Mouse (Mus musculus) right cerebral cortex, postnatal 4 days (tissue): Measurements from ENCODE around the gene Anks1b.
A peak's percentile ranks its signal among the peaks of the same experiment; 100 is the strongest.

Experiments used
- DNase-seq: peaks from one replicate; pipeline ENCODE4 v3.0.0-alpha.2; 2022

The Anks1b gene

DNA sequence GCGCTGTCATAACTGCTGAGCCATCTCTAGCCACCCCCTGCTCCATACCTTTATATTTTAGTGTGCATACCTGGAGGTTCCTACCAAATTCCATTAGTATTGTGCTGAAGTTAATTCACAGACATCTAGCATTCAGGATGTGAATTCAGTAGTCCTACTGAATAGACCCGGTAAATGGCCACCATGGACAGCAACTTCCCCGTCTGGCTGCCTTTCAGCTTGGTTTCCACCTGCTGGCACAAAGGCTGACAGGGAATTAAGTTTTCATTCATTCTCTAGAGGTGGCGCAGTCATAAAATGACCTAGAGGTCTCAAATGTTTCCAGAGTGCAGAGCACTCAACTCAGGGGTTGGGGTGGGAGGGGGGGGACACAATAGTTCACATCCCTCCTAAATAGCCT is 953.6 kb downstream of the Anks1b start:
- no peak for DNase-seq

DNA sequence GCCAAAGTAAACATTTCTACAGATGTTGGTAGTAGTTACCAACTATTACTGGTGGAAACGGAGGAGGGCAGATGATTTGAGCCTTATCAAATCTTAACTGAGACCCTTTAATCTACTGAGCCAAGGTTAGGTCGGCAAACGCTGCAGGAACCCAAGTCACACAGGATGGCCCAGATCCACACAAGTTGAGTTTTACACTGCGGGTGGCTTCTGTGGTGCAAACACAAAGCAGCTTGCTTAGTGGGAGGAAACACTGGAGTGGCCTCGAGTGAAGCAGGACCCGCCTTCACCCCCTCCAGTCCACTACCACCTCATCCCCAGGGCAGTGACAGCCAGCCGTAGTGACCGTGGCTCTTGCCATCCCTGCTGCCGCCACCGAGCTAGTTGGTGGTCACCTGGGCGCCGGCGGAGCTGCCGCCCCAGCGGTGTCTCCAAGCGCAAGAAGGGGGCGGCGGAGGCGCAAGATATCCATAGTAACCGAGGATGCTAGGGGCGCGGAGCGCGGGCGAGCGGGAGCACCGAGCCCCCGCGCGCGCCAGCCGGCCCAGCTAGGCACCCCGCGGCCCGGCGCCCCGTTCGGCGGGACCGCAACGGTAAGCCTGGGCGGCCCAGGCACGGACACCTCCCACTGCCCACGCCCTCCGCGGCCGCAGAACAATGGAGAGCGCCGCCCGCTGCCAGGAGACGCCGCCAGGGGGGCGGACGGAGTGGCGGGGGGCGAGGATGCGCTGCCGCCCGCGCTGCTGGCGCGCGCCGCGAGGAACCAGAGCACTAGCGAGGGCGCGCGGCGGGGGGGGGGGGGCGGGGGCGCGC is 955.5 kb downstream of the Anks1b start:
- peak; percentile 72 for DNase-seq

DNA sequence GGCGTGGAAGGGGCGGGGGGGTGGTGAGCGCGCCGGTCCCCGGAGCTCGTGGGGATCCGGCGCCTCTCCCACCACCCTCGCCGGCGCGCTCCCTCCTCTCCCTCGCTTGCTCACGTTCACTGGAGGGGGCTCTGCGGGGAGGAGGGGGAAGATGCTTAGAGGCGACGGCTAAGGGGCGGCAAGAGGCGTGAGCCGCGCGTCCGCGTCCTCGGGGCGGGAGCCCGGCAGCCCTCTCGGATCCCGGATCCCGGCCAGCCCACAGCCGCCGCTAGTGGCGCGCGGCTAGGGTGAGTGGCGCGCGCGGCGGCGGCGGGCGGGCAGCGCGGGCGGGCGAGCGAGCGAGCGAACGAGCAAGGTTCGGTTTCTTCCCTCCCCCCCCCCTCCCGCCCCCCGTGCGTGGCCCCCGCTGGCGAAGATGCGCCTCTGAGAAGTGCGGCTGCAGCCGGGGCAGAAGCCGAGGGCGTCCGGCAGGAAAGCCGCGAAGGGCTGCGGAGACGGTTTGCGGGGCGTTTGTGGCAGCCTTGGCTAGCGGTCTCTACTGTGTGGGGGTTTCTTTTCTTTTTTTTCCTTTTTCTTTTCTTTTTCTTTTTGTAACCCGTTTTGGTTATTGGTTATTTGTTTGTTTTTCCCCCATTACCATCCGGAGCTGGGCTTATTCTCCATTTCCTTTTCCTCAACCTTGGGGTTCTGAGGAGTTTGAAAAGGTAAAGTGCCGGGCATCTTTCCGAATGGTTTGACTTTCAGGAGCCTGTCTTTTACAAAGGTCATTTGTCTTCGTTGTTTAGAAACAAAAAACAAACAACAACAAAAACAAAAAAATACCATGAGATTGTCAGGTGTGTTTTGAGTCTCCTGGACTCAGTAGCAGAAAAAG is 956.3 kb downstream of the Anks1b start:
- DNase-seq = peak; percentile 68

DNA sequence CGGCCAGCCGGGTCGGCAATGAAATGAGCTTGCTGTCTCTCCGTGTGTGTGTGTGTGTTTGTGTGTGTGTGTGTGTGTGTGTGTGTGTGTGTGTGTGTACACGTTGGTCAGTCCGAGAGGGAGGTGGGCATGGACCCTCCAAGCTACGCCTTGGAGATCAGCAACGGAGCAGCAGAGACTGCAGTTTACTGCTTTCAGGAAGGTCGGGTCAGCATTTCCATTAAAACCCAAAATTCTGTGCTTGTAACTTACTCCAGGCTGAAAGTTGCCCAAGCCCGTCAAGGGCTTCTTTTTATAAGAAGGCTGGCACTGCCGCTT is 956.9 kb downstream of the Anks1b start:
- DNase-seq = no peak

DNA sequence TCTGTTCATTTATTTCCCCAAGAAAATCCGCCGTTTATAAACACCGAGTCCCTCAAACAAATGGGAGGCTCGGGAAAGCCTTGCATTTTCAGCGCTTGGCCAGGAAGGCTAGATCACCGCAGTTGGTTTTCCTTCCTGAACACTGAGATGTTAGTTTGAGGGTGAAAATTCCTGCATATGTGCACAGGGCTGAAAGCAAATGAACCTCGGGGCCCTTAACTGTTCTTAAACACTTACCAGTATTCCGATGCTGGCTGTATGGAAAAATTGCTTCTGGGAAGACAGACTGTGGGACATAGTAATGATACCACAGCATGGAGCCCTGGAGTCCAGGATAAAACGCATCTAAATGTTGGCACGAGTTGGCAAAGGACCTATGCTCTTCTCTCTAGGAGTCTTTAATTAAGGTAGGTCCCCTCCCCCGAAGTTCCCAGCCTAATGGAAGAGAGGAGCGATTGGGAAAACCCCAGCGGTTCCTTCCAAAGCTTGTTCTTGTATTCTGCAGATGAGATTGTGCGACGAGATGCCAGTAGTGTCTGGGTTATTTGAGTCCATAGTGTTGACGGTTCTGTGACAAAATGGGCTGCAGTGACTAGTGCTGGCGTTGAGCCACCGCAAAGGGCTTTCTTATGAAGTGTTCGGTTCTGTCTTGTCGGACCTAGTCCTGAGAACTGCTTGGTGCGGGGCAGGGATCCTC is 957.4 kb downstream of the Anks1b start:
- DNase-seq = peak; percentile 28

DNA sequence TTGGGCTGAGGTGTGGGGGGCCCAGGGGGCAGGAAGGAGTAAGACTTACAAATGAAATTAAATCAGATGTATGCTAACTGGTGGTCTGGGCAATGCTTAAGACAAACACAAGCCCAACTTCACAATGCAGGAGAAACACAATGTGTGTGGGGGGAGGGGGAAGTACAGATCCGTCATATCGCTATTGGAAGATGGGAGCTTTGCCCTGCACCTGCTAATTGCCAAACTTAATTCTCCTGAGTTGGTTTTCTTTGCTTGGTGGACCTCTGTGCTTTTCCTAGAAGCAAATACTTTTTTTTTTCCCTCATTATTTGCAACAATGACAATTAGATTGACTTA is 957.9 kb downstream of the Anks1b start:
- no peak for DNase-seq

DNA sequence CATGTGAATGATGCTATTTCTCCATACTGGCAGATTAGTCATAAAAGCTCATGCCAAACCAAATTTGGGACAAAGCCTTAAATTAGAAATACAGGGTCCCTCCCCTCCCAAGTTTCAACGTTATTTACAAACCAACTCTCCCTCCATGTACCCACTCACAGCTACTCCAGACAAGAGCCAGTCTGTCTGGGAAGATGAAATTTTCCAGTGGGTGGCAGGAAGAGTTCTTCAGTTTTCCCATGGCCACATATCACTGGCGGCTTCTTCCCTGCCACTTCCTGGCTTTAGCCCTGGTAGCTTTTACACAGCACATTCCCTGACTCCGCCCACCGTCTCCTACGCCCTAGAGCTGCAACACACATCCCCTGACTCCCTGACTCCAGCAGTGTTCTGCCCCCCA is 961.0 kb downstream of the Anks1b start:
- DNase-seq = no peak

DNA sequence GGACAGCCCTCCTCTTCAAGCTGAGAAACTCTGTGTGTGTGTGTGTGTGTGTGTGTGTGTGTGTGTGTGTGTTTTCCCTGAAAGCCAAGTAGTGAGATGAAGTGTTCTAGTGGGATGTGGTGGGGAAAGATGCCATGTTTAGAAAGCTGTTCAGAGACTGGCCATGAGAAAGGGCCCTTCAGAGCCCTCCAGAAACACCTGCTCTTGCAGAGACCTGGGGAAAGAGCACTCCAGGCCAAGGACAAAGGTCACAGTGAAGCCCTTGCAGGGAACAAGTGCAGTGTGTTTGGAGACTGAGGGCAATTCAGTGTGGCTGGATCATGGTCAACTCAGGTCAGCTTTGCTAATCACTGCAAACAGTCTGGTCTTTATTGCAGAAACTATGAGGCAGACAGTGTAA is 961.9 kb downstream of the Anks1b start:
- no peak for DNase-seq

DNA sequence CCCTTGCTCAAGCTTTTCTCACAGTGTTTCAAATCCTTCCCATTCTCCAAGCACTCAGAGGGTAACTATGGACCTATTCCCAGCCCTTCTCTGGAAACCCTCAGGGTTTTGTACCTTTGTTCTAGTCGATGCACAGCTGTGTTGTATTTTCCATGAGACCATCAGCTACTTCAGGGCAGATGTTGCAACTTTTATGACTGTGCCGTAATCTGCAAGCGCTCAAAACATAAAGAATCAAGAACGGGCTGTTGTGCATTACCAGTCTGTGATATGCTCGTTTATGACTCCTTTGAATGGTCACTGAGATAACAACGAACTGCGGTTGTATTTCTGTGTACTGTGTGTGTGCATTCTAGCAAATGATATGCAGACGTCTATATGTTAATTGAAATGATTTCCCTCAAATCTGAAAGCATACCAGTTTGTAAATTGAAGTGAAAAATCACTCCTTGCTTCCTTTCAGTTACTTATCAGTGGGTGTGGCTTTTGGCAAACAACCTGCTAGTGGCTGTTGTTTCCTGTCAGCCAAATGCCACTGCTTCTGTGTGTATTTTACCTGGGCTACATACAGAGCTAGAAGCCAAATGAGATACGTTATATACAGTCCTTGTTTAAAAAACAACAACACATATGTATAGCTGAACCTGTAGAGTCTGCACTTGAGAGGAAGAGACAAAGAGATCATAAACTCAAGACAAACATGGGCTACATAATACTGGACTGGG is 966.5 kb downstream of the Anks1b start:
- DNase-seq = no peak

DNA sequence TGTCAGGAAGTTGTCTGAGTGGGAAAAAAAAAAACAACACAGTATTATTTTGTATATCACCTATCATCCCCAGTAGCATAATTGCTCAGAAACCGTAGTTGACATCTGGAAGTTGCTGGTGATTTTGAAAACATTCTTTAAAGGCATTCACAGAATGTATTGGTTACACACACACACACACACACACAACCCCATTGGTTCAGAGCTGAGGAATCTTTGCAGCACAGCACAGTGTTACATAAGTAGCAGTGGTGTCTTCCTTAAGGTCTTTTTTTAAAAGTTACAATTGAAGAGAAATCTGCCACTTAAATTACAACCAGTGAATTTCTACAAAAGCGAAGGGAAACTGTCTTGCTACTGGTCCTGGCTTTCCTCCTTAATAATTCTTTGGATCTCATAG is 969.1 kb downstream of the Anks1b start:
- no peak for DNase-seq

DNA sequence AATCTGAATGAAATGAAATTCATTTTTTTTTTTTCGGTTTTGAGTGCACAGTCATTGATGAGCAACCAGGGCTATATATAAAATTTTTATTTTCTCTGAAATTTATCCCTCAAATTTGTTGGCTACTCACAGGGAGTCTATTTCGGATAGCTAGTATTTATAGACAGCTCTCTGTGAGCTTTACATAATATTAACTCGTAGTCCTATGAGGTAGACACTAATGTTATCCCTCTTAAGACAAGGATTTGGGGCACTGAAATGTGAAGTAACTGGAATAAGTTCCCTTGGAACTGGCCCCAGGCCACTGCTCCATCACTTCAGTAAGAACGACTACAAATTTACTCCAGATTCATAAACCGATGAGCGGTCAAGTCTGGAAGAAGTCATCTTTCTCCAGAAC is 977.8 kb downstream of the Anks1b start:
- no peak for DNase-seq

DNA sequence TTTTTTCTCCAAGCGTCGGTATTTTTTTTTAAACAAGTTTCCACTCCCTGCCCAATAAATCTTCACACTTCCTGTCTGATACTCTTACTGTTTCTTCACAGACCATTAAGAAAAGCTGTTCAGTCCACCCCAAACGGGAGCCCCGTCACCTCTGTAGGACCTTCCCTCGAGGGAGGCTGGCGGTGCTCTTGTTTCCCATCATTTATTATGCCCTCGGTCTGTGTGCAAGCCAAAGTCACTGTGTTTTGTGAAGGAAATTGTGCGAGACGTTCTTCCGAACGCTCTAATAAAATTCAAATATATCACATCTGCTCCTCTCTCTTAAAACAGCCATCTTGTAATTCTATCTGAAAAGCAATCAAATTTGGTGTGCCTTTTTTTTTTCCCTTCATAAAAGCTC is 978.7 kb downstream of the Anks1b start:
- no peak for DNase-seq

DNA sequence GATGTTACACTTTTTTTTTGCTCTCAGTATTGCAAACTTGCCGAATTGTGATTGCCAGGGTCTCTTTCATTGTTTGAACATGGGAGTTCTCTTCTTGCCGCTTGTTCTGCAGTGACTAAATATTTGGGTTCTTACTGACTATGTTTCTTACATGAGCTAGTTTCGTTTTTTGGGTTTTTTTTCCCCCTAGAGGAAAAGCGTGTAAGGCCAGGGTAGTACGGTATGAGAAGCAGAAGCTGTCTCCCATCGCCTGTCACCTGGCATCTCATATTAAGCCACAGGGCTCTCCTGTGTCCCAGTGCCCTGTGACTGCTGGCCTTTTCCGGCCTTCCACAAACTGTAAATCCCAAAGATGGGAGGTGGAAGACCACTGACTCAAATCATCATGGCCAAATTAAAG is 979.1 kb downstream of the Anks1b start:
- DNase-seq = no peak

DNA sequence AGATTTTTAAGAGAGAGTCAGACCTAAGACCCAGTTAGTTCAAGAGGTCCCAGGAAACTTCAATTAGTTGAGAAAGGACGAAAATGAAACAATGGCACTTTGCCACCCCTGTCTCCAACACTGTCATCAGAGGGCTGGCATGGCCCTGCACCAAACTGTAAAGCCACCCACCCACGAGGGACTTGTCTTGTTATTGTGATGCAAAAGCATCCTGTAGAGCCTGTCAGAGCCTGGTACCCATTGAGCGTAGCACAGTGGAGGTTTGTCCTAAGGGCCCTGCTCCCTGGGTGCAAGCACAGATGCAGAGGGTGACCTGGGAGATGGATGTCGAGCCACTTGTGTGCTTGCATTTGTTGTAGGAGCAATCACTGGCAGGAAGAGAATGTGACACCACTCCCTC is 983.4 kb downstream of the Anks1b start:
- DNase-seq = no peak

DNA sequence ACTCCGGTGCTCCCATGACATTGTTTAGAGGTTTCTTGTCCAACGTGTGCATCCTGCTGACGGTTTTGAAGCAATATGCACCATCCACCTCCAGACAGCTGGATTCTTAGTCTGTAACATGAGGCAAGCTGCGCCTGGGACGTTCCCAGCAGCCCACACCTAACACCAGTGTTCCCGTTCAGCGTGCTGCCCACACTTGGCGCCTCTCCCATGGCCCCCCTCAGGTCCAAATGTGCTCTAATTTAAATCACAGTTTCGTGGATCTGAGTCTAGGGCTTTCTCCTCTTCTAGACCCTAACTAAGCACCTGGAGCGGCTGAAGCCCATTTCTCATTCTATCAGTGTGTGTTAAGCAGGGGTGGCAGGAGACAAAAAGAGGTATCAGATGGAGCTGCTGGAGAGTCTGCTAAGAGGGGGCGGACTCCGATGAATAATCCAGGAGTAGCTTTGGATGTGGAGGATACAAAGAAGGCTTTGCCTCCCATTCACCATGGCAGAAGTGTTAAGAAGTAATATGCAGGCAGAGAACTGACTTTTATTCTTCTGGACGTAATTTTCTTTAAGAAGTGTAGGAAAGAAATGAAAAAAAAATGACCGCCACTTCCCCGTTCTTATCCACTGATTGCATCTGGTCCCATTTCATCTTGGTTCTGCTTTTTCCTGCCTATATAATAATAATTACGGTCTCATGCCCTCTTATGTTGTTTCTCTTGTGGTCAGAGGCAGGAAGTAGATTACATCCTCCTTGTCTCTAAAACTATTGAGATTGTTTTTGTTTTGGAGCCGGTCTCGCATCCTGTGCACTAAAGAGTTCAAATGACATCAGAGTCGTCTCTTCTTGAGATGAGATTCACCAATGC is 986.6 kb downstream of the Anks1b start:
- no peak for DNase-seq

DNA sequence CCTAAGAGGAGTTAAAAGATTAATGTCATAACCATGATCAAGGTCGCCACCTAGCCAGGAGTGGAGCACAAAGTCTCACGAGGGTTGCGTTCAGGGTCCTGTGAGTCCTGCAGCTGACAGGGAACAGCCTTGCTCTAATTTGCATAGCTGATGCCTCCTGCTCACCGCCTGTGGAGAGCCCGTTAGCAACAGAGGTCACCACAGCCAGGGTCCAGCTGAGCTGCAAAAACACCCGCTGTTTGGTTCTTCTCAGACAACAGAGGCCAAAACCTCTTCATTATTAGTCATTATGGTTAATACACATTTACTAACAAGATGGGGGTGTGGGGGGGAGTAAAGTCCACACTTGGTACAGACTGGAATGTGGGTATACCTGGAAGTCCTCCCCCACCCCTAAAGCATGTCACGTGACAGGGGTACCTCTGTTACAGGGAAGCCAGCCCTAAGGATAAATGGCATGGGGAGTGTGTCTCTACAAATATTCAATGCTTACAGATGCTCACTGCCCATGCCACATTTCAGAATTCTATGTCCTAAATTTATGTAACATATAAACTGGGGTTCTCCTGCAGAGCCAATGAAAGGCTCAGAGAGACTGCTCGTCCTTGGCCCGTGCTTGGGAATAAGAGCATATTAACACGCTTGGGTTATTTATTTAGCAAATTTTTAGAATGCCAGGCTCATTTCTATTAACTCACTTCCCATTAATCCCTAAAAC is 990.7 kb downstream of the Anks1b start:
- no peak for DNase-seq

DNA sequence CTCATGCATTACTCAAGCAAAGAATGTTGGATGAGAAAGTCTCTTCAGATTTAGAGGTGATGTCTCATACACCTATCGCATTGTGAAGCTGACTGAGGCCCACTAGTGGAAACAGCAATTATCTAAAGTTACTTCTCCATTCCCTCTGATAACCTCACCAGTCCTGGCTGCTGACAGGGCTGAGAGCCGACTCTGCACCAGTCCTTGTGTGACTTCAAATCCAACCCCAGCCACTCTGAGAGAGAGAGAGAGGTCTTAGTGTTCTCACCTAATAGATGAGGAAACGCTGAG is 991.2 kb downstream of the Anks1b start:
- DNase-seq = no peak

DNA sequence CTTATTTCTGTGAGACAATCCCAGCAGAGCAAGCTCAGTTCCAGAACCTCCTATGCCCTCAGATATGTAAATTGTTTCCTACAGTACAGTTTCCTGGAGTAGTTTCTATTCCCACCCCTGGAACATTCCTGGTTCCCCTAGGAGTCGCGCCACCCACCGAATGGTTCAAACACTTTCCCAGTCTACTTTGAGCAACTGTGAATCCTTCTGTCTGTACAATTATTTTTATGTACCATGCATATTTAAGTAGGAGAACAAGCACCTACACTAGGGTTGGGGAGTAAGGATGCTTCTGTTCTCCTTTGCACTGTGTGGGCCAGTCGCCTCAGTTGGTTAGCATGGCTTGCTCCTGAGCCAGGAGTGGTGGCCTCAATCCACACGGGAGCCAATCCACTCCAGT is 999.9 kb downstream of the Anks1b start:
- no peak for DNase-seq

DNA sequence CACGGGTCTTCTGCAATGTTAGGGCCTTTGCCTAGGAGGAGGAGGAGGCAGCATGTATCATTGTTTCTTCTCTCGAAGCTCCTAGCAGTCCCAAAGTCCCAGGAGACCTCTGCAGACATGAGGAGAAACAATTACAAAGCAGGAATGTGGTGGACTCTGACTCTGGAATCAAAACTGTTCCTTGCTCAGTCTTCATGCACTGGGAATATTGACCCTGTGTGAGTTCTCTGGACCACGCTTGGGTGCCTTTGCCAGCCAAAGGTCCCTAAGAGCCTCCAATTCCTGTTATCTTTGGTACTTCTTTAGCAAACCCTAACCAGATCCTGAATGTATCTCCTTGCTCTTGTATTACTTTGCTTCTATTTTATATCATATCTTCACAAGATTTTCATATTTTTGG is 1000.9 kb downstream of the Anks1b start:
- no peak for DNase-seq

DNA sequence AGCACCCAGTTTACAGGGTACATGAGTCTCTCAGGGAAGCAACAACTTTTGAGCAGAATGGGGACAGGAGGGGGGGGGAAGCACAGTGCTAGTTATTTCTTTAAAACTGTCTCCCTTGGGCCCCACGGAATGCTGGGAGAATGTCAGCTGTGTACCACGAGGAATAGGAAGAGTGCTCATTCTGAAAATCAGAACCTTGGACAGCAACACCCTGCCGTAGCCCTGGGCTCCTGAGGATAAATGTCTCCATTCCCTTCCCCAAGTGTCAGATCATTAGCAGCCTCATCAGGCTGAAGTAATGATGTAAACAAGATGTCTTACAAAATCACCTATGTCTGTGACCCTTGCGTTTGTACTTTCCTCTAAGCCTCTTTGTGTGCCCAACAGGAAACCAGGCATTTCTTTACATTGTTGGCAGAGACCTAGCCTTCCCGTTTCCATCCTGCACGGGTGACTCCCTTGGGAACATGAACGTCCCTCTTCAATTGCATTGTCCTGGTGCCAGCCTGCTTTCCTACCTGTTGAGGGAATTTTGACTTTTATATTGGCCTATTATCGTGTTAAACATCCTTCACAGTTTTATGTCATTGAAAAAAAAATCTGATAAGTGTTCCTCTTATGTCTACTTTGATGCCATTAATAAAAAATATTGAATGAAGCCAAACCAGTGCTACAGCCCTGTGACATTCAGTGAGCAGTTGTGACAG is 1007.7 kb downstream of the Anks1b start:
- DNase-seq = no peak

DNA sequence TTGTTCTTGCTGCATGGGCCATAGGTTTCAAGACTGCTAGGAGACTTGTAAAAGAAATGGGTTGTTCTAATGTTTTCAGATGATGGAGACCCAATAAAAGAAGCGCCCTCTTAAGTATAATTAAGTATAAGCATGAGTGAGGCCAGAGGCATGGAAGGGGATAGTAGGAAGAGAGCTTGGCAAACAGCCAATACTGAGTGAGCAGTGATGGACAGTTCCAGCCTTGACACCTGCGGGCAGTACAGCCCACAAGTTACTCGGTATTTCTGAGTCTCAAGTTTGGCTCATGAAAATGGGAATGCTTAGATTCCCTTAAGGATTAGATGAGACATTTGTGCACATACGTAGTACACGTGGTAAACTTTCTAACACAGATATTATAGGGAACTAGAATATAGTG is 1016.3 kb downstream of the Anks1b start:
- no peak for DNase-seq
